Mouse (Mus musculus): ENCODE data around the gene Bfsp2. TPM values are rescaled to one million over a fixed set of nuclear protein-coding genes. Genes with fewer than 3 reads are reported as not detected.

The Bfsp2 gene
- total RNA-seq (2022): 1 to 10 TPM; 3.0 to 3.6 (median 3.3) TPM

DNA sequence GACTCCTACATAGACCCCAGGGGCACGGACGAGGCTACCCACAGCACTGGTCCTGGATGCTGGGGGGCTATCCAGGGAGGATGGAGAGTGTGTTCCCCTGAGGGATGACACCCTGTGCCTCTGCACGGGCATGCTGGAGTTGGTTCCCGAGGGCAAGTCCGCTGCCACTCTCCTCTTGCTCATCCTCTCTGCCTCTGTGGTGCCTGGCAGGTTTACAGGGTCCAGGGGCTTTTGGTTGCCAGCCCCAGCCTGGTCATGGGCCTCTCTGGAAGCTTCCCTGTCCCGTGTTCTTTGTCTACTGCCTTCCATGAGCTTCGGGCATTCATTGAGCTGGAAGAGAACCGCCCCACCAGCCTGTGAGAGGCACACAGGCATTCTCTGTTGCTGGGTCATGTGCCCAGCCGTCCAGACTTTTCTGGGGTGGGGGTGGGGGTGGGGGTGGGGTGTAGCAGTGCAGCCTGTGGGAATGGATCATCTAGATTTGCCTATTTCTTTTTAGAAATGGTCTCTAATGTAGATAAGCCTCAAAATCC lies at the start of gene Bfsp2:
Gene Bfsp2 (minus strand): TSS at position 377 of the 533 bp plus-strand sequence.
- DNase-seq (ENCODE audit: low spot score in 2 of 2): no peak

DNA sequence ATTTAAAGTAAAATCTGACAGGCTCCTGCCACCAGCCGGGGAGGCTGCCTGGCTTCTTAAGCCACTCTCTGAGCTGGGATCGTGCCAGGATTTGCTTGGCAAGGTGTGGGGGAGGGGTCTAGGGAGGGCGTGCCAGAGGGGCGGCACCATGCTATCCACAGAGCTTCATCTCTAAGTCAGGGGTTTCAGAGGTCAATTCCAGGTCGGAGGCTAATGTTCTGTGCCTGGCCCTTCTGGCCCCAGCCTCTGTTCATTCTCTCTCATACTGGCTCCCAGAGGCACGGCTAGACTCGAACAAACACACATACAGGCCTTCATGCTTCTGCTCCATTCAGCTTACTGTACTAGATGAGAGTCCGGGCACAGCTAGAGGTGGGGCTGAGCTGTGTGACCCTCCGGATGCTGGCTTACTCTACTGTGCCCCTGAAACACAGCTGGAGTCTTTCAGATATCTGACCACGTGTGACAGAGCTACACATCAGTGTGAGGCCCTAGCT lies 44.9 kb upstream of the Bfsp2 start:
- DNase-seq (ENCODE audit: low spot score in 2 of 2): no peak

DNA sequence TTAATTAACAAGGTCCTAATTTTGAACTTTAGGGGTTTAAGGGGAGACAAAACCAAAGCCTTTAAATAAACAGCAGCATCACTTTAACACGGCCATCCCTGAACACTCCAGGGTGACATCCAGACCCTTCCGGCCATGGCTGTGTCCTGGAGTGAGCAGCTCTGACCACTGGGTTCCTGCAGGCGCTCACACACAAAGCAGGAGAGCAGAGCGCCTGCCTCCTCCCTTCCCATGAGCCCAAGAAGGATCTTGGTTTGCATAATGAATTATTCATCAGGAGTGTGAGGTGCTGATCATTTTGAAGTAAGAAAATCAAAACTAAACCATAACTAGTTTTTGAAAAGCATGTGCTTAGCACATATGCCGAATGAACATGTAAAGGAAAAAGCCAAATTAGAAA lies 44.4 kb upstream of the Bfsp2 start:
- DNase-seq (ENCODE audit: low spot score in 2 of 2): no peak

DNA sequence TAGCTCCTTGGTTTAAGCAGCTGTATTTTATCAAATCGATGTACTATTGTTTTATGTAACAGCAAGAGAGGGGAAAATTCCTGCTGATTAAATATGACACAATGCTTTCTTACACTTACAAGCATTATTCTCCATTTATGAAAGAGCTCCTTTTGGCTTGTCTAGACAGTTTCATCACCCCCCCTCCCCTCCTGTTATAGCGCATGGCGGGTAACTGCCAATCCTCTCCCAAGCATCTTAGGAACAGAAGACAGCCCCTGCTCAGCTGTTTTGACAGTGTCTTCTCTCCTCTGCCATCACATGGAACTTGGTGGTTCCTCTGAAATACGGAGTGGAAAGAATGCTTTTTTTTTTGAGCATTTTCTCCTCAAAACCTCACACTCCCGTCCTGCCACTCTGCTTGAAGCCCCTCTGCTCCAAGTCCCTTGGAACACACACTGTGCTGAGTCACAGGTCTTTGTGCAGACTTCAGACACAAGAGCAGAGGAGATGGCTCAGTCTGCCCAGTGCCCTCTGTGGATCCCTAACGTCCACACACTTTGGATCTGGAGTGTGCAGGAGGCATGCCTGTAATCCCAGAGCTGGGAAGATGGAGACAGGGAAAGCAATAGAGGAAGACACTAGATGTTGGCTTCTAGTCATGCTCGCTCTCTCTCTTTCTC lies 43.7 kb upstream of the Bfsp2 start:
- DNase-seq (ENCODE audit: low spot score in 2 of 2): no peak

DNA sequence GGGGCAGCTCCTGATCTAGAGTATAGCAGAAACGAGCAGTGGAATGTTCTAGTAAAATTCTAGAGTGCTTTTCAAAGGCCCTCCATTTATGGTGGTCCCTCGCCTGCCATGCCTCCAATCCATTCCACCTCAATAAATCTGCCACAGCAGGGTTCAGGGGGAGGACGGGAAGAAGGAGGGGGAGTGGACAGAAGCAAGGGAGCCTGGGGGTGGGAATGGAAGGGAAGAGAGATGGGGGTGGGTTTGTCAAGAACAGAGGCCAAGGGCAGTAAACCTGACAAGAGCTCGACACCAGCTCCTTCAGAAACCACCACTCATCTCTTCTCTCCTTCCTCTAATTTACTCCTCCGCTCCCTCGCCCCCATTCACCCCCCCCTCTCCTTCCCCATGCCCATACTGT lies 42.8 kb upstream of the Bfsp2 start:
- no peak for DNase-seq (ENCODE audit: low spot score in 2 of 2)

GRCm38 (mm10) chr9:103513884-103514283 lies 33.7 kb upstream of the Bfsp2 start:
- DNase-seq (ENCODE audit: low spot score in 2 of 2): no peak

GRCm38 (mm10) chr9:103512257-103512656 lies 32.0 kb upstream of the Bfsp2 start:
- DNase-seq (ENCODE audit: low spot score in 2 of 2): no peak

DNA sequence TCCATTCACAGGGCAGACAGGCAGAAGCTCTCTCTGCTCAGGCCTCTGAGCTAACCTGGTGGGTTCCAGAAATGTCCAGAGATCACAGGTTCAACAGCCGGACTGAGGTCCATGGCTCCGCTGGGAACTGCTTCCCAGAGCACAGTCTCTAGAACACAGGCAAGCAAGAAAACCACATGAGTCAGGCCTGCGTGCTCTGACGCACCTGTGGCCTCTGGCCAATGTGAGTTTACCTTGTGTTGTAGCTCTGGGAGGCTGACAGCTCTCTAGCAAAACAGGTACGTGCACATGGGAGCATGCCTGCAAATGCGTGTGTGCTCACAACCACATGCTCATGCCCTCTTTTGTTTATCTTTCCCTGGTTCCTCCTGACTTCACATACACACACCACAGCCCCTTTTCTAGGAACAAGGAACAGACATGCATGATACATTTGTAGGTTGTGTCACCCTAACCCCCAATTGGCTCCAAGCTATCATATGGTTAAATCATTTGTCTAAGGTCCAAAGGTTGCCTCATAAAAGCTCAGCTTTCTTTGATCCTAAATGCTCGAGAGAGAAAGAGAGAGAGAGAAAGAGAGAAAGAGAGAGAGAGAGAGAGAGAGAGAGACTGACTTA lies 26.9 kb upstream of the Bfsp2 start:
- no peak for DNase-seq (ENCODE audit: low spot score in 2 of 2)

GRCm38 (mm10) chr9:103505067-103505466 lies 24.8 kb upstream of the Bfsp2 start:
- no peak for DNase-seq (ENCODE audit: low spot score in 2 of 2)

- DNase-seq (ENCODE audit: low spot score in 2 of 2): no peak
These were observed 24.4 kb upstream of the Bfsp2 start for GRCm38 (mm10) chr9:103504646-103505045.

DNA sequence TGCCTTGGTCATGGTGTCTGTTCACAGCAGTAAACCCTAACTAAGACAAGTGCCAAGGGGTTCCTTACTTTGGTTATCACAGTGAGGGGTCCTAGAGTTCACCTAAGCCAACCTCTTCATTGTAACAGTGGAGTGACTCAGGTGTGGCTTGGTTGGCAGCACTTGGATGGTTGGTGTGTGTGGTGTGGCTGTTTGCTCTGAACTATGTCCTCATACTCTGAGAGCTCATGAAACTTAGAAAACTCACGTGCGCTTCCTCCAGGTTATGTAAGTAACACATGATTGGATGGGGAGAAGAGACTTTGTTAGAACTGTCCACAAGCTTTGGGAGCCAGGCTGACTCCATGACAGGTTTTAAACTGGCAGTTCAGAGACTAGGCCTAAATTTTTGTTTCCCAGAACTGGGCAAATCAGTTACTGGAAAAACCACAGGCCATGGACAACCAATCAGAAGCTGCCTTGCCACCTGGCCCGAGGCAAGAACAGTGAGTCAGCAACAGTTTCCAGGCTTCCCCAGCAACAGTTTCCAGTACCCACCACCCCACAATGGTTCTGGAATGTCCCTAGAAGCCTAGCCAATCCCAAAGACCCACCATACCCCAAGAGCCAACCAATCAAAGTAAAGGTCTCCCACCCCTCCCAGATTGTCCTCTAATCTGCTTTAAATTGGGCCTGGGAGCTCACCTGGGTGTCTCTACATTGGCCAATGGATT lies 23.5 kb upstream of the Bfsp2 start:
- no peak for DNase-seq (ENCODE audit: low spot score in 2 of 2)

- DNase-seq (ENCODE audit: low spot score in 2 of 2): no peak
These were observed 22.4 kb upstream of the Bfsp2 start for GRCm38 (mm10) chr9:103502655-103503054.

DNA sequence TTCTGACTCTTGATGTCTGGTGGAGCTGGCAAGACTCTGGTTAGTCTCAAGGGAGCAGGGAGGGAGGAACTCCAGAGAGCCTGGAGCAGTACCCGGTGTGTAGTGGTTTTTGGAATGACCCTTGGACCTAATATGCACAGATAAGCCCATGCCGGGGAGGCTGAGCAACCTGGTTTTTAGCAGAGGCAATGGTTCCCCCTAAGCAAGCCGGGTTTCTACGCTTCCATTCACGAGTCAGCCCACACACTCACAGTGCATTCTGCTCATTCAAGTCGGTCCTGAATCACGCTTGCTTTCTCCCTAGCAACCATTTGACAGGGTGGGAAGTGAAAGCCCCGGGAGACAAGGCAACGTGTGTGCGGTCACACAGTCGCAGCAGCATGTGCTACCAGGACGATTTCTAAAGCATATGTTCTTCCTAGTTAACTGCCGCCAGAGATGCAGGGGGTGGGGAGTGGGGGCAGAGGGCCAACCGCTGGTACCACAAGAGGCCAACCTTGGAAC lies 21.7 kb upstream of the Bfsp2 start:
- DNase-seq (ENCODE audit: low spot score in 2 of 2): peak; percentile 39 to 76

GRCm38 (mm10) chr9:103499366-103499765 lies 19.1 kb upstream of the Bfsp2 start:
- no peak for DNase-seq (ENCODE audit: low spot score in 2 of 2)

GRCm38 (mm10) chr9:103498699-103499098 lies 18.5 kb upstream of the Bfsp2 start:
- no peak for DNase-seq (ENCODE audit: low spot score in 2 of 2)

- DNase-seq (ENCODE audit: low spot score in 2 of 2): no peak
These were observed 15.2 kb upstream of the Bfsp2 start for GRCm38 (mm10) chr9:103495391-103495790.

- peak; percentile 57 to 78 for DNase-seq (ENCODE audit: low spot score in 2 of 2)
These were observed 14.3 kb upstream of the Bfsp2 start for GRCm38 (mm10) chr9:103494346-103495020.

- DNase-seq (ENCODE audit: low spot score in 2 of 2): no peak
These were observed 11.8 kb upstream of the Bfsp2 start for GRCm38 (mm10) chr9:103491985-103492384.

DNA sequence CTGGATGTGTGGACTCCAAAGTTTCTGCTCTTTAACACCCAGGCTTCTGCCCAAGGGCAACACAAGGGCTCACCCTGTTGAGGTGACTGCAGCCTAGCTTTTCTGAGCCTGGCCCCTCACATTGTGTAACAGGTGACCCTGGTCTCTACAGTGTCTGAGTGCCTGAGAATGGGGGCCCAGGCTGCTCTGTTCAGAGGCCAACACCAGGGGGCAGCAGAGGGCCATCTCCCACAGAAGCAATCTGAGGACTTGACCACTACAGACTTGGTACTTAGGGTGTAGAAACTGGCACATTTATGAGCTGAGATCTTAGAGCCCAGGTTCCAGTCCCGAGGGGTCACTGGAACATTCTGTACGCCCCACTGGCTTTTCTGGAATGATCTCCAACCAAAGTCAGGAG lies 10.2 kb upstream of the Bfsp2 start:
- peak; percentile 44 to 74 for DNase-seq (ENCODE audit: low spot score in 2 of 2)

- no peak for DNase-seq (ENCODE audit: low spot score in 2 of 2)
These were observed 9.7 kb upstream of the Bfsp2 start for GRCm38 (mm10) chr9:103489883-103490282.

DNA sequence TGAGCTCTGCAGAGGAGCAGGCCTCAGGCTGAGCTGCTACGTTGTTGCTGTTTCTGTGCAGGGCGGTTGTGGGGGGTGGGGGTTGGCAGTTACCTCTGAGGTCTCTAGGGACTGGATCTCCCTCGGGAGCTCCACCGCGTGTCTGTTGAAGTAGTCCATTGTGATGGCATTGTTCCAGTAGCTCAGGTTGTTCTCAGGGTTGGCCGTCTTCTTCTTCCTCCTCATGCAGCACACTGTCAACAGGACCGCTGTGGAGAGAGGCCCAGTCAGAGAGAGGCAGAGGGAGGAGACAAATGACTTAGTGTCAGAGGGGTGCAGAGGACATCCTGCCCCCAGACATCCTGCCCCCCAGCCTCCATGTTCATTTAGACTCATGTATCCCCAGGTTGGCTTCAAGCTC lies 8.9 kb upstream of the Bfsp2 start:
- DNase-seq (ENCODE audit: low spot score in 2 of 2): no peak
